In the genomic region with DNA sequence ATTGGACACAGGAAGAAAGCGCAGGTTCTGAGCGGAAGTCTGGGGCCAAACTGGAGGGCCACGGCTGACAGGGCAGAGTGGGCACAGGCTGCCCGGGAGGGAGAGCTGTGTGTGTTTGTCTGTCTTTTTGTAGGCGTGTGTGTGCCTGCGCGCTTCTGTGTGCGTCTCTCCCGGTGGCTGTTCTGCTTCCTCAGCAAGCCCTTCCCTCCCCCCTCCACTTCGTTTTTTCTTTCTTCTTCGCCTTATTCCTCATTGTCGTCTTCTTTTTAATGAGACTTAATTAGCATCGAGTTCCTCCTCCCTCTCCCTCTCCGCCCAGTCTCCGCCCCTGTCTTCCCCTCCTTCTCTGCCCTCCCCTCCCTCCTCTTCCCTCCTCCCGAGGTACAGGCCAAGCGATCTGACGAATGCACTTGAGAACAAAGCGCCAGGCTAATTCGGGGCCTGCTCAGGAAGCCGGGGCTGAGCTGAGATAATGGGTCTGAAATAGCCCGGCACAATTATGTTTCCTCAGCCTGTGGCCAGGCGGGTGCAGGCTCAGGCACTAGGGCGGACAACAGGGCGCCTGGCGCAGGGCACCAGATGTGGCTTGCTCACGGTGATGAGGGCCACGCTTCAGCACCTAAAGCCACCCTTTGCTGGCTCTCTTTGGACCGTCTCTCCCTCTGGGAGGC, we compare ENCODE assay signal across 8 mouse cellular contexts.
A peak's percentile ranks its signal among the peaks of the same experiment; 100 is the strongest.
DNase-seq lines count a peak whose midpoint lies in the region; ATAC-seq and TF ChIP-seq lines count a peak whose summit lies in the region.

No protein-coding gene starts in this region.

- DNase-seq in right cerebral cortex, adult 18-20 months, result peak; percentile 59
- no peak for DNase-seq in right cerebral cortex, postnatal 14 days
- peak; percentile 32 to 51 for DNase-seq in cerebellum, postnatal 25 days
- peak; percentile 12 to 17 for DNase-seq in gastrocnemius, adult 8-10 months (ENCODE audit: low spot score in 2 of 2)
- DNase-seq in hindbrain, postnatal 0 days (ENCODE audit: low spot score), result peak; percentile 72
- peak; percentile 31 to 45 for DNase-seq in left cerebral cortex, adult 2 months (ENCODE audit: extremely low spot score in 1 of 2, low spot score in 2 of 2)
- peak; percentile 90 for DNase-seq in lung, postnatal 36 days
- peak; percentile 23 for DNase-seq in right cerebral cortex, postnatal 25 days

- peak overlapping the region; percentile 51 for H3K4me2 ChIP-seq in hindbrain, postnatal 0 days (ENCODE audit: low read depth, low read length)

- H3K36me3 ChIP-seq in hindbrain, postnatal 0 days (ENCODE audit: insufficient read depth, low read length), result no peaks in the 10 kb centered on the region

- no peaks in the 10 kb centered on the region for H3K27me3 ChIP-seq in hindbrain, postnatal 0 days (ENCODE audit: insufficient read depth, low read length)

- TF ChIP-seq CTCF in hindbrain, postnatal 0 days (IDR thresholded peaks at IDR 0.05; ENCODE audit: low read depth), result no peak
- TF ChIP-seq CTCF in left cerebral cortex, adult 2 months (IDR thresholded peaks at IDR 0.05), result no peak

- ATAC-seq in hindbrain, postnatal 0 days, result peak; percentile 86

- H3K4me1 ChIP-seq in hindbrain, postnatal 0 days (ENCODE audit: insufficient read depth, low read length), result no peaks in the 10 kb centered on the region

- 40% methylated on average over 29 of the region's 29 CpGs for WGBS in hindbrain, postnatal 0 days

- peak overlapping the region; percentile 14; the same call in 1 of the 2 replicates for H3K4me3 ChIP-seq in hindbrain, postnatal 0 days (ENCODE audit: low read length)
- H3K4me3 ChIP-seq in left cerebral cortex, adult 2 months, result peak overlapping the region; percentile 40

- no peaks in the 10 kb centered on the region for H3K9me3 ChIP-seq in hindbrain, postnatal 0 days (ENCODE audit: low read length)

- intact Hi-C loops in left cerebral cortex, adult 2 months (cut with DNase I), result loop anchor here (2.0 kb wide), 1 partner anchor 62 kb away; a partner anchor contains a TSS

- peak overlapping the region; percentile 54 for H3K27ac ChIP-seq in hindbrain, postnatal 0 days
- H3K27ac ChIP-seq in left cerebral cortex, adult 2 months, result peak overlapping the region; percentile 63

- H3K9ac ChIP-seq in hindbrain, postnatal 0 days (replicated peaks; ENCODE audit: low read length), result peak overlapping the region; percentile 24; the same call in 1 of the 2 replicates
